Mouse (Mus musculus): ENCODE measurements around the gene Bud23. TPM values are rescaled to one million over a fixed set of nuclear protein-coding genes. Genes with fewer than 3 reads are reported as not detected.

The Bud23 gene
- polyA plus RNA-seq (2015; fragmentation: Illumina TruSeq; extraction: RNeasy Lipid Tissue Mini Kit (QIAGEN cat#74804); ENCODE audit: insufficient read depth, low read depth, low replicate concordance), result 23.0 TPM

GRCm38 (mm10) chr5:135064909-135065446, at the start of gene Bud23:
Gene Bud23 (minus strand): TSS chr5:135064959.

GRCm38 (mm10) chr5:135089653-135090052, 24.9 kb upstream of the Bud23 start, which contains the start of gene Mlxipl:
Gene Mlxipl (plus strand): TSS chr5:135089890.

GRCm38 (mm10) chr5:135077564-135078481, 13.1 kb upstream of the Bud23 start, which contains the start of gene Vps37d:
Gene Vps37d (minus strand): TSS chr5:135078266.

GRCm38 (mm10) chr5:135063629-135064381, 954 bp downstream of the Bud23 start, which contains the start of gene Dnajc30:
Gene Dnajc30 (plus strand): TSS chr5:135064202.

GRCm38 (mm10) chr5:135023344-135024173, 41.2 kb downstream of the Bud23 start, which contains the start of gene Stx1a:
Gene Stx1a (plus strand): TSS chr5:135023482.

GRCm38 (mm10) chr5:135008671-135009589, 55.8 kb downstream of the Bud23 start, which contains the start of gene Abhd11:
Gene Abhd11 (plus strand): TSS chr5:135009152.

Other genes with a start within 250 kb of the Bud23 start
- not detected for gene Tmem270, start 158.2 kb downstream of the Bud23 start, polyA plus RNA-seq (2015; fragmentation: Illumina TruSeq; extraction: RNeasy Lipid Tissue Mini Kit (QIAGEN cat#74804); ENCODE audit: insufficient read depth, low read depth, low replicate concordance)
- gene Cldn13, start 149.4 kb downstream of the Bud23 start, polyA plus RNA-seq (2015; fragmentation: Illumina TruSeq; extraction: RNeasy Lipid Tissue Mini Kit (QIAGEN cat#74804); ENCODE audit: insufficient read depth, low read depth, low replicate concordance), result not detected
- gene Mettl27, start 132.6 kb downstream of the Bud23 start, polyA plus RNA-seq (2015; fragmentation: Illumina TruSeq; extraction: RNeasy Lipid Tissue Mini Kit (QIAGEN cat#74804); ENCODE audit: insufficient read depth, low read depth, low replicate concordance), result 2.3 TPM
- 3.9 TPM for gene Cldn4, start 118.0 kb downstream of the Bud23 start, polyA plus RNA-seq (2015; fragmentation: Illumina TruSeq; extraction: RNeasy Lipid Tissue Mini Kit (QIAGEN cat#74804); ENCODE audit: insufficient read depth, low read depth, low replicate concordance)
- 25.9 TPM for gene Cldn3, start 78.7 kb downstream of the Bud23 start, polyA plus RNA-seq (2015; fragmentation: Illumina TruSeq; extraction: RNeasy Lipid Tissue Mini Kit (QIAGEN cat#74804); ENCODE audit: insufficient read depth, low read depth, low replicate concordance)
- 23.5 TPM for gene Abhd11, start 55.8 kb downstream of the Bud23 start, polyA plus RNA-seq (2015; fragmentation: Illumina TruSeq; extraction: RNeasy Lipid Tissue Mini Kit (QIAGEN cat#74804); ENCODE audit: insufficient read depth, low read depth, low replicate concordance)
- 5.5 TPM for gene Stx1a, start 41.5 kb downstream of the Bud23 start, polyA plus RNA-seq (2015; fragmentation: Illumina TruSeq; extraction: RNeasy Lipid Tissue Mini Kit (QIAGEN cat#74804); ENCODE audit: insufficient read depth, low read depth, low replicate concordance)
- gene Dnajc30, start 757 bp downstream of the Bud23 start, polyA plus RNA-seq (2015; fragmentation: Illumina TruSeq; extraction: RNeasy Lipid Tissue Mini Kit (QIAGEN cat#74804); ENCODE audit: insufficient read depth, low read depth, low replicate concordance), result 7.2 TPM
- gene Vps37d, start 13.3 kb upstream of the Bud23 start, polyA plus RNA-seq (2015; fragmentation: Illumina TruSeq; extraction: RNeasy Lipid Tissue Mini Kit (QIAGEN cat#74804); ENCODE audit: insufficient read depth, low read depth, low replicate concordance), result 0.74 TPM
- 31.5 TPM for gene Mlxipl, start 24.9 kb upstream of the Bud23 start, polyA plus RNA-seq (2015; fragmentation: Illumina TruSeq; extraction: RNeasy Lipid Tissue Mini Kit (QIAGEN cat#74804); ENCODE audit: insufficient read depth, low read depth, low replicate concordance)
- gene Tbl2, start 84.7 kb upstream of the Bud23 start, polyA plus RNA-seq (2015; fragmentation: Illumina TruSeq; extraction: RNeasy Lipid Tissue Mini Kit (QIAGEN cat#74804); ENCODE audit: insufficient read depth, low read depth, low replicate concordance), result 4.1 TPM
- gene Bcl7b, start 103.3 kb upstream of the Bud23 start, polyA plus RNA-seq (2015; fragmentation: Illumina TruSeq; extraction: RNeasy Lipid Tissue Mini Kit (QIAGEN cat#74804); ENCODE audit: insufficient read depth, low read depth, low replicate concordance), result 10.6 TPM
- gene Baz1b, start 122.3 kb upstream of the Bud23 start, polyA plus RNA-seq (2015; fragmentation: Illumina TruSeq; extraction: RNeasy Lipid Tissue Mini Kit (QIAGEN cat#74804); ENCODE audit: insufficient read depth, low read depth, low replicate concordance), result 13.8 TPM
- gene Fzd9, start 186.3 kb upstream of the Bud23 start, polyA plus RNA-seq (2015; fragmentation: Illumina TruSeq; extraction: RNeasy Lipid Tissue Mini Kit (QIAGEN cat#74804); ENCODE audit: insufficient read depth, low read depth, low replicate concordance), result not detected